Mouse (Mus musculus) right cerebral cortex, postnatal 36 days (tissue): Measurements from ENCODE around the gene Slc17a4.

ENCODE experiments used
- DNase-seq, 2 experiments: peaks; one replicate each; pipeline ENCODE4 v3.0.0; 2022; ENCODE audit warnings: low spot score in 2 of 2, mixed read lengths in 1 of 2

Gene Slc17a4

GRCm38 (mm10) chr13:23914376-23915167 is at the start of gene Slc17a4:
Gene Slc17a4 (minus strand): TSS chr13:23915009.
- DNase-seq: no peak

GRCm38 (mm10) chr13:23959776-23960175 is 45.0 kb upstream of the Slc17a4 start:
- no peak for DNase-seq

GRCm38 (mm10) chr13:23950928-23951327 is 36.1 kb upstream of the Slc17a4 start:
- no peak for DNase-seq

GRCm38 (mm10) chr13:23949484-23950246 is 34.9 kb upstream of the Slc17a4 start:
- DNase-seq: no peak

GRCm38 (mm10) chr13:23946254-23946653 is 31.4 kb upstream of the Slc17a4 start:
- DNase-seq: no peak

- DNase-seq: no peak
Observed at GRCm38 (mm10) chr13:23942861-23943260, 28.1 kb upstream of the Slc17a4 start.

- no peak for DNase-seq
Observed at GRCm38 (mm10) chr13:23940291-23940690, 25.5 kb upstream of the Slc17a4 start.

- no peak for DNase-seq
Observed at GRCm38 (mm10) chr13:23938699-23939098, 23.9 kb upstream of the Slc17a4 start.

- DNase-seq: no peak
Observed at GRCm38 (mm10) chr13:23934211-23934520, 19.4 kb upstream of the Slc17a4 start, which contains the start of gene Hist1h2aa. Gene Hist1h2aa (plus strand): TSS chr13:23934462.

GRCm38 (mm10) chr13:23933421-23934210 is 18.8 kb upstream of the Slc17a4 start, which contains the start of gene Hist1h2ba:
Gene Hist1h2ba (minus strand): TSS chr13:23934156.
- no peak for DNase-seq

- no peak for DNase-seq
Observed at GRCm38 (mm10) chr13:23930904-23931303, 16.1 kb upstream of the Slc17a4 start.

GRCm38 (mm10) chr13:23930461-23930860 is 15.7 kb upstream of the Slc17a4 start:
- DNase-seq: no peak

GRCm38 (mm10) chr13:23928637-23929036 is 13.8 kb upstream of the Slc17a4 start:
- no peak for DNase-seq

- no peak for DNase-seq
Observed at GRCm38 (mm10) chr13:23925792-23926191, 11.0 kb upstream of the Slc17a4 start.

- DNase-seq: no peak
Observed at GRCm38 (mm10) chr13:23917674-23918073, 2.9 kb upstream of the Slc17a4 start.

GRCm38 (mm10) chr13:23916132-23916531 is 1.3 kb upstream of the Slc17a4 start:
- no peak for DNase-seq

GRCm38 (mm10) chr13:23913791-23914306 is 960 bp downstream of the Slc17a4 start:
- no peak for DNase-seq

- DNase-seq: no peak
Observed at GRCm38 (mm10) chr13:23911335-23911734, 3.5 kb downstream of the Slc17a4 start.

- no peak for DNase-seq
Observed at GRCm38 (mm10) chr13:23910121-23910520, 4.7 kb downstream of the Slc17a4 start.

- no peak for DNase-seq
Observed at GRCm38 (mm10) chr13:23906906-23907305, 7.9 kb downstream of the Slc17a4 start.

- DNase-seq: no peak
Observed at GRCm38 (mm10) chr13:23898242-23898641, 16.6 kb downstream of the Slc17a4 start.

GRCm38 (mm10) chr13:23893269-23893593 is 21.6 kb downstream of the Slc17a4 start:
- DNase-seq: no peak
